Mouse (Mus musculus) induced T-regulatory cell, adult 2 months (primary cell): ENCODE results near the gene Fam3a.
A peak's percentile ranks its signal among the peaks of the same experiment; 100 is the strongest.
"Not testable (repeated sequence)": the region's sequence is repeated elsewhere in the genome, so short reads cannot be mapped to it uniquely, and the experiment has no call there.

Source experiments
- DNase-seq: peaks from one replicate; pipeline ENCODE4 v3.0.0-alpha.2; 2012; ENCODE audit warnings: low read depth

Fam3a gene

GRCm38 (mm10) chrX:74392535-74393443, at the start of gene Fam3a, which contains the start of gene Ikbkg:
Fam3a (minus strand) TSS chrX:74393272.
Ikbkg (plus strand) TSS chrX:74393290.
- peak; percentile 91 for DNase-seq

- DNase-seq: peak; percentile 90
Observed at GRCm38 (mm10) chrX:74429290-74429821, 36.3 kb upstream of the Fam3a start.

DNA sequence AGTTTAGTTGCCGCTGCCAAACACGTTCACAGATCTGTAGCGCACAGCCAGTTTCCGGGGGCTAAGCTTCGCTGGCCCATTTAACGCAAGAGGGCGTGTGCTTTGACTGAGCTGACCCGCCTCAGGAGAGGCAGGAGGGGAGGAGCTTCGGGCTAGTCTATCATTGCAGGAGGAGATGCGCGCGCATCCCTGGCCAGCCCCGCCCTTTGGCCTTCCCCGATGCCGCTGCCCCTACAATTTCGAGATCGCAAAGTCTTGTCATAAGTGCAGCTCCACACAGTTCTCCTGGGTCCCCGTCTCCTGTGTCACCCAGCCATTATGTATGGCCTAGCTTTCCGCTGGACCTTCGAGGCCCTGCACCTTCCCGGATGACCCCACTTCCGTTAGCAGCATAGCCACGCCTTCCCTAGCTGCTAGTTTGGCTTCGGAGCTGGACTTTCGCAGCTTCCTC, 35.8 kb upstream of the Fam3a start, which contains the start of gene G6pdx:
Gene G6pdx (minus strand): TSS at position 369 of the 451 bp plus-strand sequence.
- DNase-seq: peak; percentile 94

DNA sequence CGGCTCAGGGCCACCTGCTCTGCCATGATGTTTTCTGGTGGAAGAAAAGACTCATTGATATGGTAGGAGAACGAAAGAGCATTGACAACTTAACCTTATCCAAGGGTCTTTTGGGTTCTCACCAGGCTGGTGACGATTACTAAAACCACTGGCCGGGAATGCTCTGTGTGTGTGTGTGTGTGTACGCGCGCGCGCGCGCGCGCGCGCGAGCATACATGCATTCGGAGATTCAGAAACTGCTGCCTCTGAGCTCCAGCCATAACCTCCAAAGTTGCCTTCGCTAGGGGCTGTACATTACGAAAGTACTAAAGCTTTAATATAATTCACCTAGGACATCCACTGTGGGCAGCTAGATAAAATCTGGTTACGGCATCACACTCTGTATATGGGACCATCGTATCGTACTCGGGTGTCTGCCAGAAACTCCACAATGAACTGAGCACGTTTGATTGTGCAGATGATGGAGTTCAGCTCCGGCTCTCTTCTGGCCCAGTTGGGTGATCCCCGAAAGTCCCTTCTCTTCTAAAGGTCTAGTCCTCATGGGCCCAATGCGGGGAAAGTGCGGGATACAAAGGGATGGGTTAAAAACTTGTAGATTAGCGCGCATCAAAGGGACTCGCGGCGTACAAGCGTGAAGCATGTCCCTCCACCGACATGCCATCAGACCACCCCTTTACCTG, 35.2 kb upstream of the Fam3a start:
- no peak for DNase-seq

GRCm38 (mm10) chrX:74427116-74427515, 34.0 kb upstream of the Fam3a start:
- DNase-seq: no peak

GRCm38 (mm10) chrX:74426256-74426655, 33.2 kb upstream of the Fam3a start:
- DNase-seq: no peak

- DNase-seq: no peak
Observed at GRCm38 (mm10) chrX:74425195-74425594, 32.1 kb upstream of the Fam3a start.

GRCm38 (mm10) chrX:74424443-74424842, 31.4 kb upstream of the Fam3a start:
- DNase-seq: no peak

DNA sequence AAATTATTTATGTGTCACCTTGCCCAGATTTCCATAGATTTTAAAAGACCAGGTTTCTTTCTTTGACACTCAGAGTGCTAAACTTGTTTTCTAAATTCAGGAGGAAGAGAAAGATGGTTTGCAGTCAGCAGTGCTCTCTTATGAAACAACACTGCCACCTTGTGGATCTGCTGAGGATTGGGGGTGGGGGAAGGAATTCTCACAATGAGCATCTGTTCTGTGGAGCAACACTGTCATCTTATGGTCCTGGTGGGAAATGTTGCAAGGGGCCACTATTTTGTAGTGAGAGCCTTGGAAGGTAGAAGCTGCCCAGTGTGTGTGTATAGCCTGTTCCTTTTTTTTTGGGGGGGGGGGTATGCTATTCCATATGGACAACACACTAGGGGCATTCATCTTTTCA, 20.3 kb upstream of the Fam3a start:
- peak; percentile 85 for DNase-seq

GRCm38 (mm10) chrX:74408340-74408739, 15.3 kb upstream of the Fam3a start:
- DNase-seq: no peak

DNA sequence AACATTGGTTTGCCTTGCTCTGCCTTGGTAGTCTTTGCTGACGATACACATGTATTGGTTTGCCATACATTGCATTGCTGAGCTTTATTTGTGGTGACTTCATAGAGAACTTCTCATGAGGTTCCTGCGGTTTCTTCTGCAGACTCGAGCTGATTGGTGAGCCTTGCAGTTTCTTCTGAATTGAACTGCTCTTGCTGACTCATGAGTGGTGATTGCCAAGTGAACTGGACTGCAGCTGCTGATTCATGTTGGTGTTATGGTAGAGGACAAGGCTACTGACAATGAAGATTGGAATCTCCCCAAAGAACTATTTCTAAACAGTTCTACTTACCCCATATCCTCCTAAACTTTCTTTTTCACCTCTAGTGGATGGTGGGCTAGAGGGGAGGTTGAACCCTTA, 7.1 kb upstream of the Fam3a start:
- DNase-seq: no peak

GRCm38 (mm10) chrX:74388153-74388552, 4.9 kb downstream of the Fam3a start:
- DNase-seq: no peak

DNA sequence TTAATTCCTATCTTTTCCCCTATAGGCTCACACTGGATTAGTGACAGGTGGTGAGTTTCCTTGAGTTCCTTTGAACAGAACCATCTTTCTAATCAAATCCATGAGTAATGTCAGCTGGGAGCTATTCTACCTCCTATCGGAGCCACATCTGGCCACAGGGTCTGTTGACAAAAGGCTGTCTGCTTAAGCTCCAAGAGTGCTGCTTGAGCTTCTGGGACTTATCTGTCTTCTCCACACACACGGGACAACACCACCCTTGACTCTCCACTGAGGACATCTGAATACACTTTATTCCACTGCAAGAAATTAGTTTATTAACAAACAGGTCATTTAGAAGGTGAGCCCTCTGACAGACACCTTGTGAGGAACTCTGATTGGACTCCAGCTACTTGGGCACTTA, 8.6 kb downstream of the Fam3a start:
- no peak for DNase-seq

- DNase-seq: peak; percentile 92
Observed at GRCm38 (mm10) chrX:74372888-74373549, 20.1 kb downstream of the Fam3a start, which contains the start of the genes Ubl4a and Slc10a3. Ubl4a (minus strand) TSS chrX:74373218. Slc10a3 (minus strand) TSS chrX:74373349.

- peak; percentile 78 for DNase-seq
Observed at GRCm38 (mm10) chrX:74368209-74368909, 24.7 kb downstream of the Fam3a start.

GRCm38 (mm10) chrX:74367512-74367911, 25.6 kb downstream of the Fam3a start:
- DNase-seq: no peak

DNA sequence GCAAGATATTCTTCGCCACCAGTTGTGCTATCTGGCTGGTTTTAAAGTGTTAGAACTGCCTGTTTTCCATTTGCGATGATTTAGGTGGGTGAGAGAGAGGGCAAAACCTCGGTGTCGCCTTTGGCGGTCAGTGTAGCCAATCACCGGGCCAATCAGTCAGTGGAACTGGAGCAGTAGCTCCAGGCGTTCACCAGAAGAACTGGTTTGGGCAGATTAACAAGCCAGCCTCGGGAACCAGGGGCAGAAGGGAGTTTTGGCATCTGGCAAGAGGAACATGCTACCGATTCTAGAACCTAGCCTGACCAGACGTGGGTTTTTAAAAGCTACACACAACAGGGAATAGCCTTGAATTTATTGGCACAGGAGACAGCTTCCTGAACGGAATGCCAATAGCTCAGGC, 33.9 kb downstream of the Fam3a start:
- DNase-seq: no peak

GRCm38 (mm10) chrX:74357069-74357468, 36.0 kb downstream of the Fam3a start:
- DNase-seq: not testable (repeated sequence)

DNA sequence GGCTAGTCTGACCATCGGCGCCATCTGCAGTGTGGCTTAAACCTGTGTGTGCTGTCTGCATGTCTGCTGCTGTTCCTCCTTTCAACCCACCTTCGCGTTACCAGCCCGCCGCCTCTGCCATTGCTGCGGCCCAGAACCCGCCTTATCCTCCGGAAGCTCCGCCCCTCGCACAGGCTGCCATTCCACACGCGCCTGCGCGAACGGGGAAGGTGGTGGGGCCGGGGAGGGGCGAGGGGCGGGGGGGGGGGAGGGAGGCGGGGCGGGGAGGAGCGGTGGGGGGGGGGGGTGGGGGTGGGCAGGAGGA, 39.7 kb downstream of the Fam3a start, which contains the start of gene Lage3:
Gene Lage3 (minus strand): TSS at position 152 of the 304 bp plus-strand sequence.
- DNase-seq: peak; percentile 88

DNA sequence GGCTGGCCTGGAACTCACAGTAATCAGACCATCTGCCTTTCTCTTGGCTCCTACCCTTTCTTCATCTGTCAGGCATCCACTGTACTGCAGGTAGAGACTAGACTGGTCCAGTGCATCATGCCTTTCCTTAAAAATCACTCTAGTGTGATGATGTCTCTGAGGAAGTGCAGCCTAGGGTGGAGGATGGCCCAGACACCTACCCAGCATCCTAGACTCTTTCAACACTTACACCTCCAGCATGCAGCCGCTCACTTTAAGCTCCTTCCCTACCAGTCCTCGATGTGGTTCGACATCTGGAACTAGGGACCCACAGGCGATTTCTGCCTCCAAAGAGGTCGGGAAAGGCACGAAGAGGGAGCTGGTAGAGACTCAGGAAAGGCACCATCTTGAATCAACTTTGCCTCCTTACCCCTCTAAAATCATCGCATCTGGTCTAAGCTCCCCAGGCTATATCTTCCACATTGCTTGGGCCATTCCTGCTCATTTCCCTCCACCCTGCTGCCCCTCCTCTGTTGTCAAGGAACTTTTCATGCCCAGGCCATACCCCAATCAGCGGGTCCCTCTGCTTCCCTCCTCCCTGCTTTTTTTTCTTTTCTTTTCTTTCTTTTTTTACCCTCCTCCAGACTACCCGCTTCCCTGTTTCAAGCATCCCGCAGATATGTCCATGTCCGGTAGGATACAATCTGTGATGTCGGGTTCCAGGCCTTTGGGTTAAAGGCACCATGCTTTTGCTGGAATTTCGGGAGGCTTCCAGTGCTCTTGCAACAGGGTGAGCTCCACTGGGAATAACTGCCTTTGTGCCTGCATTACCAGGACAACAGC, 40.2 kb downstream of the Fam3a start:
- no peak for DNase-seq
